Mouse (Mus musculus) forebrain, embryonic 13.5 days (tissue): ENCODE data around the gene Slc35c2. TPM values are rescaled to one million over a fixed set of nuclear protein-coding genes. Genes with fewer than 3 reads are reported as not detected.

Source experiments
- ATAC-seq: fragments of 200-750 bp; cut with Nextera tagmentation; 2 replicates; pipeline ENCODE4 v1.8.0; 2017
- H3K27ac ChIP-seq: fragments of 300-500 bp; sonication (generic); 2 replicates; pipeline ENCODE4 v1.5.1; 2015; ENCODE audit warnings: inconsistent platforms, mild to moderate bottlenecking, moderate library complexity
- H3K27me3 ChIP-seq: fragments of 300-500 bp; sonication (generic); 2 replicates; pipeline ENCODE4 v1.6.1; 2015; ENCODE audit warnings: mild to moderate bottlenecking, inconsistent platforms
- H3K36me3 ChIP-seq: fragments of 300-500 bp; sonication (generic); 2 replicates; pipeline ENCODE4 v1.6.1; 2015; ENCODE audit warnings: mild to moderate bottlenecking, inconsistent platforms; ENCODE audit not compliant: poor library complexity, severe bottlenecking
- H3K4me1 ChIP-seq: fragments of 300-500 bp; sonication (generic); 2 replicates; pipeline ENCODE4 v1.6.1; 2015; ENCODE audit warnings: inconsistent platforms
- H3K4me2 ChIP-seq: fragments of 300-500 bp; sonication (generic); 2 replicates; pipeline ENCODE4 v1.6.1; 2015; ENCODE audit warnings: inconsistent platforms, mild to moderate bottlenecking, moderate library complexity
- H3K4me3 ChIP-seq: fragments of 300-500 bp; sonication (generic); 2 replicates; pipeline ENCODE4 v1.5.1; 2015; ENCODE audit warnings: mild to moderate bottlenecking, inconsistent platforms
- H3K9ac ChIP-seq: fragments of 300-500 bp; sonication (generic); 2 replicates; pipeline ENCODE4 v1.6.1; 2015; ENCODE audit warnings: mild to moderate bottlenecking, inconsistent platforms
- H3K9me3 ChIP-seq: fragments of 300-500 bp; sonication (generic); replicated peaks from 2 replicates; pipeline ENCODE4 v1.6.1; 2016; ENCODE audit warnings: inconsistent platforms
- WGBS: fragments of 180-500 bp; shearing (Covaris S2); methylation state at CpG from one replicate; pipeline ENCODE4 v1.1.7; 2015; 5-methylcytosine and 5-hydroxymethylcytosine counted together
- polyA plus RNA-seq: library from polyadenylated mRNA; unstranded; fragments of >200 nt; fragmentation: Nextera tagmentation; extraction: Ambion mirVana; gene quantifications from 2 replicates; pipeline ENCODE4 v1.2.1, GENCODE M21; 2015

Gene Slc35c2
- 63.8 and 67.2 TPM in 2 replicates for polyA plus RNA-seq

DNA sequence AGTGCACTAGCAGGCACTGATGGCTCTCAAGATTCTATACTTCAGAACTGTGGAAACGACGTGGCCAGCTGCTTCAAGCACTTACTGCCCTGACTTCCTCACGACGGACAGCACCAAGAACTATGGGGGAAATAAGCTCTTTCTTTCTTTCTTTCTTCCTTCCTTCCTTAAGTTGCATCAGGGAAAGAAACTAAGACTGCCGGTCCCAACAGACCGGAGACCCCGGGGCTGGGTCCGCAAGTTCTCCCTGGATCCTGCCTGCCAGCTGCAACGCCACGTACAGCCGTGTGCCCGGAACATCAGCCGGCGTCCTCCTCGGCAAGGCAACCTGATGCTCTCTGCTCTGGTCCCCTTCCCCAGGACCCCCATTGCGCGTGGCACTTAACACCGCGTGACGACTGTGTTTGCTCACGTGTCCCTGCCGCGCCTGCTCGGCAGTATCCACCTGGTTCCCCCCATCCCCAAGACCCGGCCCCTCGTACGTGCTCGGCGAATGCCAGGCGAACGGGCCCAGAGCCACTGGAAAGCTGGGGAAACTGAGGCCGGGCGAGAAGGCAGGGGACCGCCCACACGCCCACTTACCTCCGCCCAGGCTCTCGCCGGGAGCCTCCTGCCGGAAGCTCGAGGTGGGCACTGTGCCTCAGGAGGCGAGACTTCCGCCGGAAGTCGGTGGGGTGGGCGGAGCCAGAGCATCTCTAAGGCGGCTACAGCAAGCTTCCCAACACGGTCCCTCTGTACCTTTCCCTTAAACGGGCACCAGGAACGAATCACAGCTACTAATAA is at the start of gene Slc35c2:
TSS of gene Slc35c2 (minus strand) at position 668 of the 783 bp plus-strand sequence.
- Histone ChIP-seq H3K4me2 (peak within 1 kb of the TSS; percentile 94), H3K4me1 (peaks cover 36% of the 10 kb centered on the region), H3K36me3 (peaks cover 44% of the 10 kb centered on the region), H3K9me3 (no peaks in the 10 kb centered on the region), H3K27ac (peak within 1 kb of the TSS; percentile 94), H3K27me3 (no peaks in the 10 kb centered on the region), H3K4me3 (peak within 1 kb of the TSS; percentile 67), H3K9ac (peak within 1 kb of the TSS; percentile 76)
- ATAC-seq: peak; percentile 93
- under 1% methylated on average over 49 of the region's 49 CpGs for WGBS

- no peak for ATAC-seq
- no peak overlapping the region for H3K4me2 ChIP-seq
- no peak overlapping the region for H3K27ac ChIP-seq
- WGBS: 27% methylated on average over 3 of the region's 3 CpGs
- H3K4me3 ChIP-seq: no peak overlapping the region
- 0 out of 2 replicates have a peak, but pooled peaks cover 5% of the 10 kb centered on the region for H3K27me3 ChIP-seq
- no peaks in the 10 kb centered on the region for H3K9me3 ChIP-seq
- no peak overlapping the region for H3K9ac ChIP-seq
- H3K36me3 ChIP-seq: no peaks in the 10 kb centered on the region
- peaks cover 5% of the 10 kb centered on the region for H3K4me1 ChIP-seq
Measured at GRCm38 (mm10) chr2:165337191-165337590, 49.5 kb upstream of the Slc35c2 start.

DNA sequence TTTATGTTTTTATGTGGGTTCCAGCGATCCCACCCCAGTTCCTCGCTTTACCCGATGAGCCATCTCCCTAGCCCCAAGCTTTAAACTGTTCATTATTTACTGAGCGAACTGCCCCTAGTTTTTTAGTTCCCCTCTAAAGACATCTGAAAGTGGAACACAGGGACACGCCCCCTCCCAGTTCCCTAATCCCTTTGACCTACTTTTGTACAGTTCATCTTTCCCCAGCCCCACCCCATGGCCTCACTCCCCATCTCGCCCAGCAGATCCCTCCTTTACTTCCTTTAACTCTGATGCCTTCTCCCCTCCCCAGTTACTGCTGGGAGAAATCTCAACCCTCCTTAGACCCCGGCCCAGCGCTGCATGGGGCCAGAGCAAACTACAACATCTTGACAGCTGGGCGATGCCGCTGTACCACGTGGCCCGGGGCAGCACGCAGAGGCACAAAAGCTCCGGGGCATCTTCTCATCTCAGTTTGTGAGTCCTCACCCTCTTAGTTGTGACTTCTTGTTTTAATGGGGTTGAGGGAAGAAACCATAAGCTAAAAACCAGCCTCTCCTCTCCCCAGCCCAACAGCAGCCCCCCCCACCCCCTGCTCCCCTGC is 45.0 kb upstream of the Slc35c2 start:
- Histone ChIP-seq H3K27ac (no peak overlapping the region), H3K4me2 (no peak overlapping the region), H3K4me3 (no peak overlapping the region), H3K9ac (no peak overlapping the region), H3K27me3 (0 out of 2 replicates have a peak, but pooled peaks cover 2% of the 10 kb centered on the region), H3K36me3 (no peaks in the 10 kb centered on the region), H3K4me1 (peaks cover 8% of the 10 kb centered on the region), H3K9me3 (no peaks in the 10 kb centered on the region)
- WGBS: 46% methylated on average over 14 of the region's 14 CpGs
- ATAC-seq: no peak

DNA sequence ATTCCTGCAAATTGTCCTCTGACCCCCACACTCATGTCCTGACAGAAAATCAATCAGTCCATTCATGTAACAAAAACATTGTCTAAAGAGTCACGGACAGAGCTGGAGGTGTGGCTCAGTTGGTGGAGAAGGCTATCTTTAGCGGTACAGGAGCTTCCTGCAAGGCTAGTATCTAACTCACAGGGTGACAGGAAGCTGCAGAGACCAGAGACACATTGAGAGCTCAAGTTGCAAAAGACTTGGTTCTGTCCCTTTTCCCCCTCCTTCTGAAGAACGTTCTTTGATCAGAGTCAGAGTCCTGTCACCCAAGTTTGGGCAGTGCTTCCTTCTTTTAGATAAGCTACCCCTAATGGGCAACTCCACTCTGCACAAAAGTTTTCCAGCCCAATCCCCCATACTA is 42.0 kb upstream of the Slc35c2 start:
- H3K36me3 ChIP-seq: no peaks in the 10 kb centered on the region
- WGBS: 76% methylated on average over 3 of the region's 3 CpGs
- no peak overlapping the region for H3K27ac ChIP-seq
- ATAC-seq: no peak
- H3K4me3 ChIP-seq: no peak overlapping the region
- H3K9me3 ChIP-seq: no peaks in the 10 kb centered on the region
- peaks cover 29% of the 10 kb centered on the region for H3K4me1 ChIP-seq
- H3K4me2 ChIP-seq: no peak overlapping the region
- no peaks in the 10 kb centered on the region for H3K27me3 ChIP-seq
- no peak overlapping the region for H3K9ac ChIP-seq

GRCm38 (mm10) chr2:165328746-165329145 is 41.1 kb upstream of the Slc35c2 start:
- 83% methylated on average over 5 of the region's 5 CpGs for WGBS
- Histone ChIP-seq H3K4me2 (no peak overlapping the region), H3K4me3 (no peak overlapping the region), H3K27ac (no peak overlapping the region), H3K27me3 (no peaks in the 10 kb centered on the region), H3K9ac (no peak overlapping the region), H3K36me3 (no peaks in the 10 kb centered on the region), H3K9me3 (no peaks in the 10 kb centered on the region), H3K4me1 (peaks cover 38% of the 10 kb centered on the region)
- no peak for ATAC-seq

- Histone ChIP-seq H3K36me3 (no peaks in the 10 kb centered on the region; the same call in 1 of the 2 replicates), H3K4me1 (peaks cover 41% of the 10 kb centered on the region), H3K4me3 (peak overlapping the region; percentile 95), H3K27me3 (no peaks in the 10 kb centered on the region), H3K4me2 (peak overlapping the region; percentile 91), H3K9ac (peak overlapping the region; percentile 65), H3K27ac (peak overlapping the region; percentile 88), H3K9me3 (no peaks in the 10 kb centered on the region)
- no peak for ATAC-seq
- 23% methylated on average over 7 of the region's 7 CpGs for whole genome bisulfite sequencing
Measured at GRCm38 (mm10) chr2:165327386-165327785, 39.7 kb upstream of the Slc35c2 start.

DNA sequence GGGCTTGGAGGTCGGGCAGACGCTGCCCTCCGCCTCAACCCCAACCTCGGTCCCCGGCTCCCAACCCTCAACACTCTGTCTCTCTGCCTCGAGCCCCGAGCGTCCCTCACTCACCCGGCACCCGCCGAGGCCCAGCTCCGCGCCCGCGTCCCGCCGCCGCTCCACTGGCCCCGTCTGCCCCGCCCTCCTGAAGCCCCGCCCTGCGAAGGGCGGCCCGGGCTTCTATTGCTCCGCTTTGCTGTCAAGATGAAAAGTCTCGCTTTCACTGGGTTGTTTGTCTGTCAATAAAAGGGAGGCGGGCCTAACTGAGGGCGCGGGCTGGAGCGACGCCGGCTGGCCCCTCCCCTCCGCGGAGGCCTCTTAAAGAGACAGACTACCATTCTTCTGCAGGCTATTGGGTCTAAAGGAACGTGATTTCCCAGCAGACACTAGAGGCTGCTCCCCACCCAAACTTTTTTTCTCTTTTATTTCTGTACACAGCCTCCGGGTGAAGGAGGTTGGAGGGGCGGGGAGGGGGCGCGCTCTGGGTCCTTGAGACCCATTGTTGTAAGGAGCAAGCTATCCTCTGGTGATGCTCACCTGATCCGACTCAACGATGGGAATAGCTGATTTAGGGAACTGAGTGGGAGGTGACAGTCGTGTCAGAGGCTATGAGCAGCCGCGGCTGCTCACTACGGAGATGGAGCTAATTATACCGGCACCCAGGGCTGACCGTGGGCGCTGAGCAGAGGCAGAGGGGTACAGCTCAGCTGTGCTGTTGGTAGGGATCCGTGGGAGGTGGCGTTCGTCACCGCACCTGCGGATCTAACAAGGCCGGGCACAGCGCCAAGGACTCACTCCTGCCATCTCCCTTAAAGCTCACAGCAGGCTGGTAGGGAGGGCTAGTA is 38.9 kb upstream of the Slc35c2 start, which contains the start of gene Elmo2:
TSS of gene Elmo2 (minus strand) at position 176 of the 887 bp plus-strand sequence.
- under 1% methylated on average over 53 of the region's 55 CpGs for WGBS
- peak within 1 kb of the TSS; percentile 95 for H3K4me3 ChIP-seq
- ATAC-seq: peak; percentile 99
- H3K27ac ChIP-seq: peak within 1 kb of the TSS; percentile 88
- H3K4me2 ChIP-seq: peak within 1 kb of the TSS; percentile 91
- peaks cover 49% of the 10 kb centered on the region for H3K4me1 ChIP-seq
- H3K27me3 ChIP-seq: no peaks in the 10 kb centered on the region
- H3K9me3 ChIP-seq: no peaks in the 10 kb centered on the region
- H3K36me3 ChIP-seq: no peaks in the 10 kb centered on the region; the same call in 1 of the 2 replicates
- peak within 1 kb of the TSS; percentile 94 for H3K9ac ChIP-seq

DNA sequence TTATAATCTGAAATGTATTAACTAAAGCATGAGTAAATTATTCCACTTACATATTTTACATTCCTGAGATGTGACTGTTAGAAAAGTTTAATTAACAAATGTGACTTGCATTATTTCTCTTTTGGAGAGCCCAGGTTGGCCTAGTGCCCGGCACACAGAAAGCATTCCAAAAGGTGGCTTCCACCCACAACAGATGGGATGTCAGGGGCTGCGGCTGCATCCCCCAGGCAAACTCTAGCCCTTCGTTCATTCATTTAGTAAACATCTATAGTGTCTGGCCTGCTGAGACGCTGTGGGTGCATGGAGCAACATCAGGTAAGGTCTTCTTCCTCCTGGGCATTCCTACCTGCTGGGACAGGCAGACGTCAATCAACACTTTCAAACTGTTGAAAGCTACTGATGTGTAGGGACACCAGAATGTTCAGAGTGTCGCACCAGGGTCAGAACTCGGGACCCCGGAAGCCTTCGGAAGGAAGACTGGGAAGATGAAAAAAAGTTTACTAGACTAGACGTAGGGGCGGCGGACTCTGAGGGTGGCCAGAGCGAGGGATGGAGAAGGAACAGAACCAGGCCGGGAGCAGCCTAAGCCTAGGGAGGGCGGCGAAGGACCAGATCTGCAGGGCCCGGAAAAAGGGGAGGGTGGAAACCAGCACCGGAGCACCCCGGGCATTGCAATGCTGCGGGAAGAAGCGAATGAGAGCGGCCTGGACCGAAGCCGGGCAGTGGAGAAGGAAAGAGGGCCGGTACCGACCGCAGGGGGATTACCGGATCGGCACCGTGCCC is 38.0 kb upstream of the Slc35c2 start:
- peak overlapping the region; percentile 94 for H3K9ac ChIP-seq
- no peaks in the 10 kb centered on the region for H3K27me3 ChIP-seq
- peak overlapping the region; percentile 91 for H3K4me2 ChIP-seq
- ATAC-seq: peak; percentile 25
- H3K36me3 ChIP-seq: no peaks in the 10 kb centered on the region; the same call in 1 of the 2 replicates
- peaks cover 57% of the 10 kb centered on the region for H3K4me1 ChIP-seq
- H3K4me3 ChIP-seq: peak overlapping the region; percentile 95
- peak overlapping the region; percentile 55 for H3K27ac ChIP-seq
- WGBS: under 1% methylated on average over 30 of the region's 30 CpGs
- no peaks in the 10 kb centered on the region for H3K9me3 ChIP-seq

DNA sequence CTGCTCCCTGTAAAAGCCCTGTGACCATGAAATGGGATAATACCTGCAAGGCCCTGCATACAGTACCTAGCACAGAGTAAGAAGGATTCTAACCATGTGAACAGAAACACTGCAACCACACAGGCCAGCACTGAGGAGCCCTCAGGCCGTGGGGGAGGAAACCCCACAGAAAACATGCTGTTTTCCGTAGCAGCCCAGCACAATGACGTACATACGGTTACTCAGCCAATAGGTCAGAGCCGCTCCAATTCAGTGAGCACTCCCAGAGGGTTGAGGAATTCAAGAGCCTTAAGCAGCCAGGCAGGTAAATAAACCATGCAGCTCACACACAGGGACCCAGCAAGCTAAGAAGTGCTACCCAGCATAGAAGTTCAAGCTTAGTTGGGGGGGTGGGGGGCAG is 36.3 kb upstream of the Slc35c2 start:
- Histone ChIP-seq H3K36me3 (no peaks in the 10 kb centered on the region; the same call in 1 of the 2 replicates), H3K9ac (no peak overlapping the region), H3K9me3 (no peaks in the 10 kb centered on the region), H3K4me1 (peaks cover 73% of the 10 kb centered on the region), H3K4me3 (no peak overlapping the region), H3K27ac (no peak overlapping the region), H3K4me2 (peak overlapping the region; percentile 91; the same call in 1 of the 2 replicates), H3K27me3 (no peaks in the 10 kb centered on the region)
- WGBS: 54% methylated on average over 5 of the region's 5 CpGs
- ATAC-seq: no peak

- no peak for ATAC-seq
- Histone ChIP-seq H3K27me3 (no peaks in the 10 kb centered on the region), H3K27ac (no peak overlapping the region), H3K4me1 (peaks cover 77% of the 10 kb centered on the region), H3K4me2 (0 out of 2 replicates have a peak overlapping the region, but pooled peaks have one; percentile 91), H3K36me3 (no peaks in the 10 kb centered on the region; the same call in 1 of the 2 replicates), H3K4me3 (no peak overlapping the region), H3K9ac (no peak overlapping the region), H3K9me3 (no peaks in the 10 kb centered on the region)
- 62% methylated on average over 5 of the region's 5 CpGs for WGBS
Measured at GRCm38 (mm10) chr2:165323484-165323883, 35.8 kb upstream of the Slc35c2 start.
